Mouse (Mus musculus) neural tube, postnatal 0 days (tissue): ENCODE measurements around the gene Gm10338. TPM values are rescaled to one million over a fixed set of nuclear protein-coding genes. Genes with fewer than 3 reads are reported as not detected.

Source experiments
- polyA plus RNA-seq: library from polyadenylated mRNA; unstranded; fragments of >200 nt; fragmentation: Nextera tagmentation; extraction: Ambion mirVana; gene quantifications from 2 replicates; pipeline ENCODE4 v1.2.1, GENCODE M21; 2015

Gm10338 gene
- not detected in 2 replicates for polyA plus RNA-seq

DNA sequence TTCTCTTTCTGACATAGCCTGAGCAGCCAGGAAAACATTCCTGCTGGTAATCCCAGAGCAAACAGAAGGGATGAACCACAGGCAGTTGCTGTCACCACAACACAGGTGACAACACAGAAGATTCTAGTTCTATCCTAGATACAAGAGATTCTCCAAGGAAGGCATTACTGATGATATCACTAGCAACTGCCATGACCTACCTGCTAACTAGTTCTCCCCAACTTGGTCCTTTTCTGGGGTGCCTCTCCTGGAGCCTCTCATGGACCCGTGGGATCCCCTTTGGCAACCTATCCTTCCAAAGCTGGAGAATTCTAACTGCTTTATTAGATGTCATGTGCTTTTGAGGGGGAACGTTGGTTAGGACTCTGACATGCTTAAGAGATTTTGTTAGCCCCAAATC is at the start of gene Gm10338:
Gene Gm10338, minus strand, starts transcription at position 101 of the 400 bp plus-strand sequence.

GRCm38 (mm10) chr14:7643872-7644271 is 48.5 kb upstream of the Gm10338 start, which contains the start of gene Gm10128:
TSS of gene Gm10128 (minus strand) at chr14:7643972.

GRCm38 (mm10) chr14:7568382-7568781 is 27.0 kb downstream of the Gm10338 start, which contains the start of gene Gm3558:
TSS of gene Gm3558 (minus strand) at chr14:7568566.

Other genes with a start within 250 kb of the Gm10338 start
- not detected in 2 replicates for gene Gm8374, start 230.5 kb downstream of the Gm10338 start, polyA plus RNA-seq
- gene Gm3755, start 144.7 kb downstream of the Gm10338 start, polyA plus RNA-seq: not detected in 2 replicates
- 15.0 and 16.7 TPM in 2 replicates for gene Gm3752, start 111.8 kb downstream of the Gm10338 start, polyA plus RNA-seq
- 5.8 and 5.9 TPM in 2 replicates for gene Gm3558, start 27.0 kb downstream of the Gm10338 start, polyA plus RNA-seq
- gene Gm10128, start 48.4 kb upstream of the Gm10338 start, polyA plus RNA-seq: not detected in 2 replicates
- 0.62 TPM in 1 of 2 replicates, not detected in the other for gene Gm26661, start 196.0 kb upstream of the Gm10338 start, polyA plus RNA-seq
- 4.4 and 4.9 TPM in 2 replicates for gene Flnb, start 222.4 kb upstream of the Gm10338 start, polyA plus RNA-seq